Mouse (Mus musculus) neural tube, embryonic 13.5 days (tissue): ENCODE results near the gene Slc34a2. TPM values are rescaled to one million over a fixed set of nuclear protein-coding genes. Genes with fewer than 3 reads are reported as not detected.

Experiments
- ATAC-seq: fragments of 200-750 bp; cut with Nextera tagmentation; 2 replicates; pipeline ENCODE4 v1.8.0; 2017; ENCODE audit warnings: low read depth, mild to moderate bottlenecking, moderate TSS enrichment, moderate library complexity
- H3K27ac ChIP-seq: fragments of 300-500 bp; sonication (generic); replicated peaks from 2 replicates; pipeline ENCODE4 v1.5.1; 2015; ENCODE audit warnings: moderate library complexity, mild to moderate bottlenecking, inconsistent platforms
- H3K27me3 ChIP-seq: fragments of 300-500 bp; sonication (generic); 2 replicates; pipeline ENCODE4 v1.6.1; 2015; ENCODE audit warnings: mild to moderate bottlenecking, inconsistent platforms
- H3K36me3 ChIP-seq: fragments of 300-500 bp; sonication (generic); 2 replicates; pipeline ENCODE4 v1.6.1; 2015; ENCODE audit warnings: mild to moderate bottlenecking, inconsistent platforms
- H3K4me1 ChIP-seq: fragments of 300-500 bp; sonication (generic); replicated peaks from 2 replicates; pipeline ENCODE4 v1.6.1; 2015; ENCODE audit warnings: inconsistent platforms
- H3K4me2 ChIP-seq: fragments of 300-500 bp; sonication (generic); 2 replicates; pipeline ENCODE4 v1.6.1; 2015; ENCODE audit warnings: inconsistent platforms, mild to moderate bottlenecking, moderate library complexity
- H3K4me3 ChIP-seq: fragments of 300-500 bp; sonication (generic); 2 replicates; pipeline ENCODE4 v1.5.1; 2015; ENCODE audit warnings: mild to moderate bottlenecking, inconsistent platforms
- H3K9ac ChIP-seq: fragments of 300-500 bp; sonication (generic); 2 replicates; pipeline ENCODE4 v1.6.1; 2015; ENCODE audit warnings: moderate library complexity, mild to moderate bottlenecking, inconsistent platforms
- H3K9me3 ChIP-seq: fragments of 300-500 bp; sonication (generic); 2 replicates; pipeline ENCODE4 v1.6.1; 2016; ENCODE audit warnings: inconsistent platforms
- WGBS: fragments of 180-500 bp; shearing (Covaris S2); methylation state at CpG from one replicate; pipeline ENCODE4 v1.1.7; 2015; 5-methylcytosine and 5-hydroxymethylcytosine counted together
- polyA plus RNA-seq: library from polyadenylated mRNA; unstranded; fragments of >200 nt; fragmentation: Nextera tagmentation; extraction: Ambion mirVana; gene quantifications from 2 replicates; pipeline ENCODE4 v1.2.1, GENCODE M21; 2015

Slc34a2 gene
- polyA plus RNA-seq, result 0.10 and 0.11 TPM in 2 replicates

DNA sequence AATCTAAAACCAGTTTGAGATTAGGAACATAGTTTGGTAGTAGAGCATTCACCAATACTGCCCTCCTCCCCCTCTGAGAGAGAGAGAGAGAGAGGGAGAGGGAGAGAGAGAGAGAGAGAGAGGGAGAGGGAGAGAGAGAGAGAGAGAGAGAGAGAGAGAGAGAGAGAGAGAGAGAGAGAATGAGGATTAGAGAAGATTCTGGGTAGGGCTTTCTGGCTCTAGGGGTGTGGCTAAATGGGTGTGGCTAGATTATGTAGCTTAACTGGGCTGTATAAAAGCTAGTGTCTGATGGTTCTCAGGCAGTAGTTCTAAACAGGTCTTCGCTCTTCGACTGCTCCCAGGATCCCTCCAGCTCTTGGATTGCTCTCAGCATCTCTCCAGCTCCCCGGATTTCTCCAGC lies at the start of gene Slc34a2:
TSS of gene Slc34a2 (plus strand) at position 301 of the 400 bp plus-strand sequence.
- 96% methylated on average over 3 of the region's 3 CpGs for WGBS
- H3K4me3 ChIP-seq, result no peak within 1 kb of the TSS
- no peak within 1 kb of the TSS for H3K9ac ChIP-seq
- H3K9me3 ChIP-seq, result no peaks in the 10 kb centered on the region
- no peak within 1 kb of the TSS for H3K4me2 ChIP-seq
- no peak for ATAC-seq
- H3K27me3 ChIP-seq, result no peaks in the 10 kb centered on the region
- no peaks in the 10 kb centered on the region for H3K4me1 ChIP-seq
- no peaks in the 10 kb centered on the region for H3K36me3 ChIP-seq
- no peak within 1 kb of the TSS for H3K27ac ChIP-seq

DNA sequence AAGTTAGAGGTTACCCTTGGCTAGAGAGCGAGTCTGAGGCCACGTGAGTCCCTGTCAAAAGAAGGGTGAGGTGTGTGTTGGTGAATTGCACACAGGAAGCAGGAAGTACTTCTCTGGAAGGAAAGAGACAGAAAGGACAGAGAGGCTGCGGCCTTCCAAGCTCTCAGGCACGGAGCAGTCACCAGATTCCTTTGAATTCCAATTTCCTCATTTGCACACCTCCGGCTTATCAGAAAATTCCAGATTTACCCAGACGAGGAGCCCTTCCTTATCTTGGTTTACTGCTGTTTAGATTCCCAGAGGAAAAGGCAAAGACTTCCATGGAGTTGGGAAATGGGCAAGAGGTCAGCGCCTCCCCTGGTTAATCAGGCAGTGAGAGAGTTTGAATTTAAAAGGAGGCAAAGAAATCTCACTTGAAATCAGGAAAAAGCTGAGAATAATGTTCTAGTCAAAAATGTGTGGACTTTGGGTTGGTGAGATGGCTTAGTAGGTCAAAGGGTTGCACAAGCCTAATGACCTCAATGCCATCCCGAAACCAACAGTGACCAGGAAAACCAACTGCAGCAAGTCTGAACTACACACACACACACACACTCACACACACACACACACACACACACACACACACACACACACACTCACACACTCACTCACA lies 47.1 kb upstream of the Slc34a2 start:
- no peaks in the 10 kb centered on the region for H3K9me3 ChIP-seq
- ATAC-seq, result no peak
- H3K27me3 ChIP-seq, result no peaks in the 10 kb centered on the region
- 85% methylated on average over 8 of the region's 8 CpGs for WGBS
- H3K9ac ChIP-seq, result no peak overlapping the region
- H3K4me2 ChIP-seq, result no peak overlapping the region
- no peak overlapping the region for H3K27ac ChIP-seq
- no peaks in the 10 kb centered on the region for H3K4me1 ChIP-seq
- no peaks in the 10 kb centered on the region for H3K36me3 ChIP-seq
- H3K4me3 ChIP-seq, result no peak overlapping the region

DNA sequence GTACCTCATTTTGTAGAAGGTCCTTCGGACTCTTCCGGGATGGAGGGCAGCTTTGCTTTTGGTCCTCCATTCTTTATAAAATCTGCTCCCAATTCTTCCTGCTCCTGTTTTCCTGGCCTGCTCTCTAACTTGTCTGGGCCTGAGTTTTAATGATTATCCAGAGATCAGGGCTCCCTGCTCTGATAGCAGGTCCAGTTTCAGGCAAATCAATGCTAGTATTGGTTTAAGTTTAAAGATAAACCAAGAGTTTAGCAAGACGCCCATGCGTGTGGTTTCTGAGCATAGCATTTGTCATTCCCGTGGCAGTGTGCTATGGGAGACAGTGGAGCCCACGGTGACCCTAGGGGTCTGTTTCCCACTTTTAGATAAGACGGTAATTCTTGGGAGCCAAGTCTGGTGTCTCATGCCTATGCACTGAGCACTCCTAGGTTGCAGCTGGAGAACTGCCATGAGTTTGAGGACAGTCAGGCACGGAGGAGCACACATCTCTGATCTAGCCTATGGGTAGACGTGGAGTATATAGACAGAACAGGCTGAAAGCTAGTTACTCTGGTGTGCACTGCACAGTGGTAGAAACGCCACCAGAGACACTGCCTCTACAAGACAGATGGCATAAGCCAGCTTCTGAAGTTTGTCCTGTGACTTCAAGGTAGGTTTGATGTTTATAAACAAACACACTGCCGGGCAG lies 45.5 kb upstream of the Slc34a2 start:
- no peaks in the 10 kb centered on the region for H3K36me3 ChIP-seq
- no peaks in the 10 kb centered on the region for H3K9me3 ChIP-seq
- H3K4me3 ChIP-seq, result no peak overlapping the region
- H3K9ac ChIP-seq, result no peak overlapping the region
- H3K4me1 ChIP-seq, result peaks cover 9% of the 10 kb centered on the region; the same call in 1 of the 2 replicates
- H3K4me2 ChIP-seq, result no peak overlapping the region
- no peak overlapping the region for H3K27ac ChIP-seq
- ATAC-seq, result no peak
- H3K27me3 ChIP-seq, result no peaks in the 10 kb centered on the region
- 95% methylated on average over 11 of the region's 11 CpGs for WGBS

DNA sequence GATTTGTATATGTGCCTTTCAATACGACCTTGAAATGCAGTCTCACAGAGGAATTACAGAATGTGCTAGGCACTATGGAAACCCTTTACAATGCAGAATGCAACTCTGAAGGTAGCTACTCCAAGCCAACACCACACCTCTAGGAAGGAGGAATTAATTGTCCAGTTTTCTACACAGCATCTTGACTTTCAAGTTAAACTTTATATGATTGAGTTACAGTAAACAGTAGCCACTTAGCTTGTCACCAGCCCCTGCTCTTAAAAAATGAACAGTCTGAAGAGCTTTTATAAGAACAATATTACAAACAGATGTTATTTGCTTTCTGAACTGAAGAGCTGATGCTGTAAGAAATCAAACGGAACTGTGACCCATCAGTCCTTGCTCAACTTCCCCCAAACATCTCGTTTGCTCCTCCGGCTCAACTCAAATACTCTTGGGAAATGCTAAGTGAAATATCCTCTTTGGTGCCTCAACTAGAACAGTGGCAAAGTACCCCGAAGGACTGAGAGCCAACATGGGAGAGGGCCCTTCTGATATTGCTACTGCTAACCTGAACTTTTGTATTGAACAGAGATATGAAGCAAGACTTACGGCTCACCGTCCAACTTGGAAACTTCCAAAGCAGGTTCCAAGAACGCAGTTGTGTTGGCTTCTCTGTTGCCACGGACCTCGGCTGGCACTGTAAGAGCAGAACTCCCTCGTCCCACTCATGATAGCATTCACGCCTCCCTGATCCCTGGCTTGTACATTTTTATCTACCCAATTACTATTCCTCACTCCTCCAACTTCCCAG lies 44.2 kb upstream of the Slc34a2 start:
- ATAC-seq, result no peak
- Histone ChIP-seq H3K36me3 (no peaks in the 10 kb centered on the region), H3K4me2 (no peak overlapping the region), H3K27ac (no peak overlapping the region), H3K4me1 (peaks cover 9% of the 10 kb centered on the region; the same call in 1 of the 2 replicates), H3K9me3 (no peaks in the 10 kb centered on the region), H3K9ac (no peak overlapping the region), H3K27me3 (no peaks in the 10 kb centered on the region), H3K4me3 (no peak overlapping the region)
- 91% methylated on average over 12 of the region's 12 CpGs for WGBS

DNA sequence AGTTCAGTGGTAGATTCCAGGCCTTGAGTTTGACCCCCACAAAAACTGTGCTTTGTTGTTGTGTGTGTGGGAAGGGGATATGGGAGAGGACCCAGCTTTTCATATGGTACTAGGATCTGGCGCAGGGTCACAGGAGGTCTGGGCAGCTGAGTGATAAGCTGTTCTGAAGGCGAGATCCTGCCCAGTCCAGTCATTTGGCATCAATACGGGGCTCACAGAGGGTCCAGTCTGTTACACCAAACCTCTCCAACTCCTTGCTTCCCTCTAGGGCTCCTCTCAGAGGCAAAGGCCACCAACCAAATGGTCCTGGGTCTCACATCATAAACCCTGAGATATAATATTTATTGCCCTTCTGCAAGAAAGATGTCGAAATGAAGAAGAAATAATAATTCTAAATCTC lies 42.4 kb upstream of the Slc34a2 start:
- 93% methylated on average over 4 of the region's 4 CpGs for WGBS
- ATAC-seq, result no peak
- H3K4me3 ChIP-seq, result no peak overlapping the region

DNA sequence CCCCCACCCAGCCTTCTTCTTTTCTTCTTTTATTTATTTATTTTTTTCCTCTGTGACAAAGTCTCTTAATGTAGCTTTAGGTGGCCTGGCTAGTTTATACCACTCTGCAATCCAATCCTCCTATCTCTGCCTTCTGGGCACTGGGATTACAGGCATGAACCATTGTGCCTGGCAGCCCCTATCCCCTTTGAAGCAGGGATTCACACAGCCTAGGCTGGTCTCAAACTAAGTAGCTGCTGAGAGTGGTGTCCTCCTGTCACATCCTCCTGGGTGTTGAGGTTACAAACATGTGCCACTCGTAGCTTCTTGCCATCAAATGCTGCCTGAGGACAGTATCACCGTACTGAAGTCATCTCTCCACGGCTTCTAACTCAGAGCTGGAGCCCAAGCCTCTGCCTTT lies 41.7 kb upstream of the Slc34a2 start:
- H3K9ac ChIP-seq, result no peak overlapping the region
- ATAC-seq, result no peak; the same call in 1 of the 2 replicates
- H3K27me3 ChIP-seq, result no peaks in the 10 kb centered on the region
- peaks cover 9% of the 10 kb centered on the region; the same call in 1 of the 2 replicates for H3K4me1 ChIP-seq
- H3K9me3 ChIP-seq, result no peaks in the 10 kb centered on the region
- no peak overlapping the region for H3K4me3 ChIP-seq
- H3K27ac ChIP-seq, result no peak overlapping the region
- H3K4me2 ChIP-seq, result no peak overlapping the region
- 27% methylated on average over 3 of the region's 3 CpGs for WGBS
- no peaks in the 10 kb centered on the region for H3K36me3 ChIP-seq

More for the DNA sequence above, 42.4 kb upstream of the Slc34a2 start:
- no peaks in the 10 kb centered on the region for H3K27me3 ChIP-seq
- H3K4me1 ChIP-seq, result peaks cover 9% of the 10 kb centered on the region; the same call in 1 of the 2 replicates
- H3K27ac ChIP-seq, result no peak overlapping the region
- no peaks in the 10 kb centered on the region for H3K36me3 ChIP-seq
- H3K4me2 ChIP-seq, result no peak overlapping the region
- no peak overlapping the region for H3K9ac ChIP-seq
- no peaks in the 10 kb centered on the region for H3K9me3 ChIP-seq

DNA sequence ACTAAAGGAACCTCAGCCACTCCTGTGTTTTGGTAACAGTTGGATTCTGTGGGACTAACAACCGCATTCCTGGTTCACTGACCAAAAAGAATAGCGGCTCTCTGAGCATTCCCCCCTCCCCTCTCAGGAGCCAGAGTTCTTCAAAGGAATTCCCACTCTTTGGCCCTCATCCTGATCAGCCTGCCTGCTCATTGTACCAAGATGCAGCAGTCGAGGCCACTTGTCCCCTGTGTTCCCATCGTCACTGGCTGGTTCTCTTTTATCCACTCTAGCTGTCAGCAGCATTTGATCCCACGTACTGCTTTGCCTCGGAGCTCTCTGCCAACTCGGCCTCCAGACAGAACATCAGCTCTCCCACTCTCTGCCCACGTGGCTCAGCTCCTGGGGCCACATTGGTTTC lies 41.3 kb upstream of the Slc34a2 start:
- Histone ChIP-seq H3K9ac (no peak overlapping the region), H3K4me2 (no peak overlapping the region), H3K4me3 (no peak overlapping the region), H3K4me1 (peaks cover 9% of the 10 kb centered on the region; the same call in 1 of the 2 replicates), H3K27me3 (no peaks in the 10 kb centered on the region), H3K36me3 (no peaks in the 10 kb centered on the region), H3K9me3 (no peaks in the 10 kb centered on the region), H3K27ac (no peak overlapping the region)
- no peak for ATAC-seq
- WGBS, result 23% methylated on average over 8 of the region's 8 CpGs

DNA sequence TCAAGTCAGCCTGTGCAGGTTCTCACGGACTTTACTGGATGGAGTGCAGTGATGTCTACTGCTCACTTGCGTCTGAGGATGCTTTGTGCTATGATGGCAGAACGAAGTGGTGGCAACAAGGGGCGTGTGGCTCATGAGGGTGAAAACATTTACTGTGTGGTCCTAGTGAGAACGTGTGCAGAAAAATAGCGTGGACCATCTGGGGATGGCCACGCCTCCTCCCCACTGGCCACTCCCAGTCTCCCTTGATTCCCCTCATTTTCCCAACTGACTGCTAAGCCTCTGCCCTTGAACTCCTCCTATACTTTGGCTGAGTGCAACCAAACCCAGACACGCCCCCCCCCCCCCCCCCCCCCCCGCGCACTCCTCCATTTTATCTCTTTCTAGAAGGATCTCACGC lies 40.8 kb upstream of the Slc34a2 start:
- ATAC-seq, result no peak
- 75% methylated on average over 9 of the region's 11 CpGs for WGBS

DNA sequence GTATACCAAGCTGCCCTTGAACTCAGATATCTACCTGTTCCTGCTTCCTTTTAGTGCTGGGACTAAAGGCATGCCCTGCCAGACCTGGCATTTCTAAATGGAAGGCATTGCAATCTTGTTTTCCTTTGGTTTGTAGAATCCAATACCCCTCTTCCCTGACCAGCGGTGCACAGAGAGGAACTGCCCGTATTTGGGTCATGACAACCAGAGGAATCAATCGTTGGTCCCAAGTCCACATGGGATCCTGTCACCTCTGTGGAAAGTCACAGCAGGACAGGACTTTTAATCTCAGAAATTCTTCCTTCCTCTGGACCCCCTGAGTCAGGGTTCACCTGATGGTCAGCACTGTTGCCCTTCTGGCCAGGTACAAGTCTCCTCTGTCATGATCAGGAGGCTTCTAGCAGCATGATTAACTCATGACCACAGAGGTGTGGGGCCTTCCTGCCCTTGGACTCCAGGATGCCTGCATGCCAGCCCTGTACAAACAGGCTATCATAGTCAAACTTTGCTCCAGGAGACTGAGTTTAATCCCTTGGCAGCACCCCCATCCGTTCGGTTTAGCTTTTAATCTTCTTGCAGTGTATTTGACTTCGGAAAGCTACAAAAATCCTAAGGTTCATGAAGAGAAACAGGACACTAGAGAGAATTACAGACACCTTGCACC lies 39.7 kb upstream of the Slc34a2 start:
- Histone ChIP-seq H3K4me2 (no peak overlapping the region), H3K27me3 (no peaks in the 10 kb centered on the region), H3K27ac (no peak overlapping the region), H3K4me1 (peaks cover 9% of the 10 kb centered on the region; the same call in 1 of the 2 replicates), H3K9me3 (no peaks in the 10 kb centered on the region), H3K36me3 (no peaks in the 10 kb centered on the region), H3K4me3 (no peak overlapping the region), H3K9ac (no peak overlapping the region)
- WGBS, result 93% methylated on average over 6 of the region's 6 CpGs
- no peak for ATAC-seq

More for the DNA sequence above, 40.8 kb upstream of the Slc34a2 start:
- Histone ChIP-seq H3K4me1 (peaks cover 9% of the 10 kb centered on the region; the same call in 1 of the 2 replicates), H3K4me2 (no peak overlapping the region), H3K27ac (no peak overlapping the region), H3K36me3 (no peaks in the 10 kb centered on the region), H3K9ac (no peak overlapping the region), H3K9me3 (no peaks in the 10 kb centered on the region), H3K27me3 (no peaks in the 10 kb centered on the region), H3K4me3 (no peak overlapping the region)

DNA sequence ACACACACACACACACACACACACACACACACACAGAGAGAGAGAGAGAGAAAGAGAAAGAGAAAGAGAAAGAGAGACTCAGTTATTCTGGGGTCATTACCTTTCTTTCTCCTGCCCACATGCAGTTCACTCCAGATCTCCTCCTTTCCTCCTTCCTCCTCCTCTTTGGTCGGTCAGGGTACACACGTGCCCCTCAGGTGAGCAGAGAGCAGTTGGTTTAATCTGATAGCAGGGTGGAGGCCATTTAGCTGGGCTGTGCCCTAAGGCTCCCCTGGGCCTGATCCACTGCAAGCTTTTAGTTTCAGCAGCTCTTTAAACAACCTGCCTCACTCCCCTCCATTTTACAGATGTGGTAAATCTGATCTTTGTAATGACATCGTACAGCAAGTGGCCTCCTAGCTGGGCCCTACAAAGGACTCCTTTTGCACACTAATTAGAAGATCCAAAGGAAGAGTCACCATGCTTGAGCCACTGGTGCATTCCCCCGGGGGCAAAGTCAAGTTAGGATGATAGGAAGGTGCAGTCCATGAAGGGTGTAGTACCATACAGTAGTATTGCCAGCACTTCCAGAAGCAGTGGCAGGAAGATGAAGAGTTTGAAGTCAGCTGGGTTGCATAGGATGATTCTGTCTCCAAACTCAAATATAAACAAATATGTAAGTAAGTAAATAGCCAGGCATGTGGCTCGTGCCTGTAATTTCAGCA lies 37.6 kb upstream of the Slc34a2 start:
- Histone ChIP-seq H3K9me3 (no peaks in the 10 kb centered on the region; the same call in 1 of the 2 replicates), H3K36me3 (no peaks in the 10 kb centered on the region), H3K27ac (no peak overlapping the region), H3K9ac (no peak overlapping the region), H3K4me3 (no peak overlapping the region), H3K4me1 (peaks cover 9% of the 10 kb centered on the region; the same call in 1 of the 2 replicates), H3K4me2 (no peak overlapping the region), H3K27me3 (no peaks in the 10 kb centered on the region)
- 57% methylated on average over 5 of the region's 5 CpGs for WGBS
- no peak for ATAC-seq

DNA sequence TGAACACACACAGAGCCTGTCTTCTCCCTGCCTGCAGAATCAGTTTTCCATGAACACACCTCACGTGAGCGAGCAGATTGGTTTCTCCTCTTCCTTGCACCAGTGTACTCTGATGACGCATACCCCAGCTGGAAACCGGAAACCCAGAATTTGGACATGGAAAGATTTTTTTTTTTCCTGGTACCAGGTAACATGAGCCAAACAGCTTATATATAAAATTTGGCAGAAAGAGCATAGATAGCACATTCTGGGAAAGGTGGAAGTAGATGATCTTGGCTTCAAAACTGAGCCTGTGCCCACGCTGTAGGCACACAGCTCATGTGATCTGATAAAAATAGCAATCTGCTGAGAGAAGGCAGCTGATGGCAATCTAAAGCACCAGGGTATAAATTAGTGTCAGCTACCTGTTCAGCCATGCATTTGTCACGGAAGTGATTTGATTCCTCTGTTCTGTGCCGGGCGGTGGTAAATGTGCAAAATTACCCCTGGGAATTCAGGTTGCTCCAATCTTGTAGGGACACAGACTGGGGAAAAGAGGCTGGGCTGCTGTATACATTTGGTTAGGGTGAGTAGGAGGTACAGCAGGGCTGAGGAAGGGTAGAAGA lies 35.2 kb upstream of the Slc34a2 start:
- Histone ChIP-seq H3K27me3 (no peaks in the 10 kb centered on the region), H3K4me1 (no peaks in the 10 kb centered on the region), H3K9ac (no peak overlapping the region), H3K27ac (no peak overlapping the region), H3K4me2 (no peak overlapping the region), H3K36me3 (no peaks in the 10 kb centered on the region), H3K9me3 (no peaks in the 10 kb centered on the region; the same call in 1 of the 2 replicates), H3K4me3 (no peak overlapping the region)
- ATAC-seq, result no peak; the same call in 1 of the 2 replicates
- WGBS, result 70% methylated on average over 8 of the region's 8 CpGs
